Mouse (Mus musculus): ENCODE measurements around the gene BC030500. TPM values are rescaled to one million over a fixed set of nuclear protein-coding genes. Genes with fewer than 3 reads are reported as not detected.

The BC030500 gene
- polyA plus RNA-seq, 1 experiment from 2014 or later: 8.5 TPM

Other genes with a start within 250 kb of the BC030500 start
- 10.2 and 10.9 TPM in 2 replicates for gene Galntl6, start 885 bp downstream of the BC030500 start, polyA plus RNA-seq (2015; fragmentation: Nextera tagmentation; extraction: Ambion mirVana)